Mouse (Mus musculus): Measurements from ENCODE around the gene Lpar2.

GRCm38 (mm10) chr8:69808864-69809403 lies 13.3 kb upstream of the Lpar2 start:
- TF ChIP-seq CTCF (IDR thresholded peaks at IDR 0.05; ENCODE audit: insufficient read depth, low read depth, low read length): no peak
- TF ChIP-seq POLR2A (IDR thresholded peaks at IDR 0.05; ENCODE audit: insufficient read depth, low read depth, low read length): no peak
